Mouse (Mus musculus) small intestine, adult 2 months (tissue): ENCODE data around the gene Gm45140.

Experiments
- CTCF ChIP-seq: fragments of 200-500 bp; IDR thresholded peaks from 2 replicates; pipeline ENCODE4 v1.5.1; 2012; ENCODE audit warnings: low read depth, mild to moderate bottlenecking, control low read depth, inconsistent platforms, low read length, moderate library complexity, mixed read lengths; ENCODE audit not compliant: insufficient replicate concordance, insufficient read length; ENCODE audit errors: extremely low read depth
- POLR2A ChIP-seq: fragments of 200-500 bp; IDR thresholded peaks from 2 replicates; pipeline ENCODE4 v1.6.1; 2012; ENCODE audit warnings: low read depth, mild to moderate bottlenecking, control low read depth, inconsistent platforms, low read length, moderate library complexity

DNA sequence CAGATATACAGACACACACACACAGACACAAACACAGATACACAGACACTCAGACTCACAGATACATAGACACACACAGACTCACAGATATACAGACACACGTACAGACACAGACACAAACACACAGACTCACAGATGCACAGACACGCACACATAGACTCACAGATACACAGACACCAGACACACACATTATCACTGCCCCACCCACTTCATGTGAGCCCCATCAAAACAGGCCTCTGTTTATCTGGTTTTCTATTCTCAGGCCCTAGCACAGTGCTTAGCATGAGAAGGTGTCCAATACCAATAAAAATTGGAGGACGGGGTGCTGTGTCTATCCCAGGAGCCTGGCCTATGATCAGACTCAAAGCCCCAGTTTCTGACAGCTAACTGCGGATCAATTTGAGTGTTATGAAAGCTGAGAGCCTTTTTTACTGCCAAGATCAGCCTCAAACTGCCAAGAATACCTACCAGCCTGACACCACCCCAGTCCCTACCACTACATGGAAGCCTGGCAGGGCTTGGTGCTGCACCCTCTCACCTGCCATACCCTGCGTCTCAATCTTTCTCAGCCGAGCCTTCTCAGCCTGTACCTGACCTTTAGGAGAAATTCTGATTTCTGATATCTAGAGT lies 39.2 kb downstream of the Gm45140 start:
- TF ChIP-seq CTCF (no peak), POLR2A (no peak)
